Mouse (Mus musculus): ENCODE data around the gene Olfml1. TPM values are rescaled to one million over a fixed set of nuclear protein-coding genes. Genes with fewer than 3 reads are reported as not detected.

Olfml1 gene
- polyA plus RNA-seq, 1 experiment from 2014 or later, result 6.8 TPM

DNA sequence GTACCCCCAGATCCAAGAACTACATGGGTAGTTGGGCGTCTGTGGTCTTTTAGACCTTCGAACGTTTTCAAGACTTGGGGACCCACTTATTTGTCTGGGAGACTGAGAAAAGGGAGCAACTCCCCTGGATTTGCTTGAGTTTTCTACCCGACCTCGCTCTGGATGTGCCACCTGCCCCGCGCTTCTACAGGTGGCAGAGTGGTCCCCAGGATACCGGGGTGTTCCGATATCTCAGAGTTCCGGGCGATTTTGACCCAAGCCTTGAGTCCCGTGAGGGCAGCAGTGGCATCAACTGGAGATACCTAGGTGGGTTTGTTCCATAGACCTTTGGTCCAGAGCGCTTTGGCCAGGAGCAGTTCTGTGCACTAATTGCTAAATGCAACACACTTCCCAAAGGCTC lies 28.2 kb downstream of the Olfml1 start:
- 16% methylated on average over 13 of the region's 13 CpGs for WGBS
- no peaks in the 10 kb centered on the region for H3K9me3 ChIP-seq (replicated peaks)

DNA sequence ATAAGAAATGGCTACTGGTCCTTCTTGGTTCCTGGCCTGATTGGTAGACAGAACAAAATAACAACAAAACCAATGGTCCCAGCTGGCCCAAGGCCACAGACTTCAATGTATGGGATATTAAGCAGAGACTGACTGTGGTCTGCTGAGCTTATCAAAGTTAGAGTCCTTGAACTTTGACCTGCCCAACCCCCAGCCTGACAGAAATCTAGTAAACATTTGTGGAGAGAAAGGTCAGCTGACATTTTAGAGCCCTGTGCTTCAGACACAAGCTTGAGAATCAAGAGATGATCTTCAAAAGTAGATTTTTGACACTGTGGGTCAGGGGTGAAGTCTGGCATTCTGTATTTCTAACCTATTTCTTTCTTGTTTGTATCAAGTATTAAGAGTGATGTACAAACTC lies 29.5 kb downstream of the Olfml1 start:
- H3K27ac ChIP-seq, result no peak overlapping the region
- no peaks in the 10 kb centered on the region for H3K27me3 ChIP-seq
- H3K4me2 ChIP-seq, result no peak overlapping the region
- no peak for ATAC-seq (replicated peaks; ENCODE audit: insufficient number of reproducible peaks, insufficient read depth, low FRiP score, low read depth)
- H3K9me3 ChIP-seq (replicated peaks), result no peaks in the 10 kb centered on the region
- H3K9ac ChIP-seq, result no peak overlapping the region
- H3K36me3 ChIP-seq, result no peaks in the 10 kb centered on the region
- no peak overlapping the region for H3K4me3 ChIP-seq
- H3K4me1 ChIP-seq (replicated peaks), result peaks cover 17% of the 10 kb centered on the region

More for the DNA sequence above, 28.2 kb downstream of the Olfml1 start:
- H3K4me1 ChIP-seq (replicated peaks), result peaks cover 17% of the 10 kb centered on the region
- no peaks in the 10 kb centered on the region for H3K27me3 ChIP-seq
- peak overlapping the region; percentile 58 for H3K9ac ChIP-seq
- H3K36me3 ChIP-seq, result no peaks in the 10 kb centered on the region
- peak overlapping the region; percentile 64 for H3K4me3 ChIP-seq
- peak overlapping the region; percentile 99 for H3K4me2 ChIP-seq
- no peak for ATAC-seq (replicated peaks; ENCODE audit: insufficient number of reproducible peaks, insufficient read depth, low FRiP score, low read depth)
- H3K27ac ChIP-seq, result no peak overlapping the region

DNA sequence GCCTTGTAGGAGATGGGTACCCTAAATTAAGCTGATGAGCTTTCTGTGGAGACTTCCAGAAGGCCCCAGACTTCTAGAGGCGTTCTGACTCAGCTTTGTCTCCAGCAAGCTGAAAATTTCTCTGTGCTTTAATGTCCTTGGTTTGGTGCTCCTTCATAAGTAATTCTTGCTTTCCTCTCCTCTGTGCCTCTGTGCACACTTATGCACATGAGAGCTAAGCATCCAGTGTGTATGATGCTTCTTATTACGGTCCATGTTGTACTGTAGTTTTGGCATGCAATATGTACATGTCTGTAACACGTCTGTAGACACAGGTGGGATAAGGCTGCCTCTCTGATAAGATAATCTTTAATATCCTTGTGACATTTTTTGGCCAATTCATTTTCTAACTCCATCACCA lies 30.7 kb downstream of the Olfml1 start:
- no peaks in the 10 kb centered on the region for H3K36me3 ChIP-seq
- WGBS, result 56% methylated on average over 3 of the region's 3 CpGs
- no peak for ATAC-seq (replicated peaks; ENCODE audit: insufficient number of reproducible peaks, insufficient read depth, low FRiP score, low read depth)

DNA sequence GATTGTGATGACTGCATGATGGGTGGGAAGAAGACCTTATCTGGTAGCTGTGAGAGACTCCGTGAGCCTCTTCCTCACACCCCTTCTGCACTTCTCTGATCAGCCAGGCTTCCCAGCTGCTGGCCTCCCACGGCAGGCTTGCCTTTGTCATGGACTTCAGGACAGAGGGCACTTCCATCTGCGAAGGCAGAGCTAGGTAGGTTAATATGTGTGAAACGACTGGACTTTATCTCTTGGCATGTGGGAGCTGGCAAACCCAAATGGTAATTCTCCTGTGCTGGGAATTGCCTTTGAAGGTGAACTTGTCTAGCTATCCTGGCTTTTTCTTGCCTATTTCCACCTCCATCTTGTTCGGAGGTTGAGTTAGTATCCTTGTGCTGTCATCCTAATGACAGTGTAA lies 33.4 kb downstream of the Olfml1 start:
- WGBS, result 57% methylated on average over 5 of the region's 5 CpGs
- ATAC-seq (replicated peaks; ENCODE audit: insufficient number of reproducible peaks, insufficient read depth, low FRiP score, low read depth), result no peak

More for the DNA sequence above, 30.7 kb downstream of the Olfml1 start:
- Histone ChIP-seq H3K9me3 (replicated peaks) (no peaks in the 10 kb centered on the region), H3K4me2 (no peak overlapping the region), H3K4me3 (no peak overlapping the region), H3K27ac (no peak overlapping the region), H3K9ac (no peak overlapping the region), H3K4me1 (replicated peaks) (peaks cover 17% of the 10 kb centered on the region), H3K27me3 (no peaks in the 10 kb centered on the region)

DNA sequence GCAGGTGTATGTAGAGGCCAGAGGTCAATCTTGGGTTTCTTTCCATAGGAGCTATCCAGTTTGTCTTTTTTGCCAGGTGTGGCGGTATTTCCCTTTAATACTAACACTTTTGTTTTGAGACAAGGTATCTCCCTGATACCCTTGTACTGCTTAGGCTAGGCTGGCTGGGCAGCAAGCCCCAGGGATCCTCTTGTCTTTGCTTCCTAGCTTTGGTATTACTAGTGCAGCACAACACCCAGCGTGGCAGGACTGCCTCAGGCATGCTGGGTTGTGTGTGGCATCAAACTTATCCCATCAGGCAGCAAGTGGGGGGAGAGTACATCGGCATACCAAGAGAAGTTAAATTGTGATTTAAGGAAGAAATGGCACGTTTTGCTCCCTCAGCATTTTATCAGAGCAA lies 35.3 kb downstream of the Olfml1 start:
- ATAC-seq (replicated peaks; ENCODE audit: insufficient number of reproducible peaks, insufficient read depth, low FRiP score, low read depth), result no peak
- WGBS, result 69% methylated on average over 4 of the region's 4 CpGs

More for the DNA sequence above, 33.4 kb downstream of the Olfml1 start:
- H3K9ac ChIP-seq, result no peak overlapping the region
- no peaks in the 10 kb centered on the region for H3K36me3 ChIP-seq
- no peak overlapping the region for H3K27ac ChIP-seq
- no peaks in the 10 kb centered on the region for H3K27me3 ChIP-seq
- H3K4me2 ChIP-seq, result no peak overlapping the region
- no peaks in the 10 kb centered on the region for H3K4me1 ChIP-seq (replicated peaks)
- H3K4me3 ChIP-seq, result no peak overlapping the region
- H3K9me3 ChIP-seq (replicated peaks), result no peaks in the 10 kb centered on the region

DNA sequence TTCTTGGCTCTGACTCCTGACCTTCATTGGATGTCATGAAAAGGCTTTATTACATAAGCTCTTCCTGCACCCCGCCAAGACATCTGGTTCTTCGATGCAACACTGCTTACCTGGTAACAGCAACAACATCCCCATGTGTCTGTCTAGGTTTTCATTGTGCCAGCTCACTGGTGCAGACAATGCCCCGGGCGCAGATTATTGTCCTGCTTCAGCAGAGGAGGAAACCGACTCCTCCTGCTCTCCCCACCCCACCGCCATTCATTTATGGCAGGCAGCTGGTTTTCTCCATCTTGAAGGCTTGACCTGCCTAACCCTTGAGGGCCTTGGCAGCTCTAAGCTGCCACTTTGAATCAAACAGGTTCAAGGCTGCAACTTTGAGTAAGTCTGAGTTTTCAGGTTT lies 35.7 kb downstream of the Olfml1 start:
- H3K27ac ChIP-seq, result no peak overlapping the region
- H3K9ac ChIP-seq, result no peak overlapping the region
- no peak overlapping the region for H3K4me2 ChIP-seq
- H3K27me3 ChIP-seq, result no peaks in the 10 kb centered on the region
- no peaks in the 10 kb centered on the region for H3K9me3 ChIP-seq (replicated peaks)
- no peaks in the 10 kb centered on the region for H3K36me3 ChIP-seq
- no peak overlapping the region for H3K4me3 ChIP-seq
- no peaks in the 10 kb centered on the region for H3K4me1 ChIP-seq (replicated peaks)
- ATAC-seq (replicated peaks; ENCODE audit: insufficient number of reproducible peaks, insufficient read depth, low FRiP score, low read depth), result no peak
- 79% methylated on average over 6 of the region's 6 CpGs for WGBS

More for the DNA sequence above, 35.3 kb downstream of the Olfml1 start:
- no peak overlapping the region for H3K4me3 ChIP-seq
- no peak overlapping the region for H3K9ac ChIP-seq
- H3K27ac ChIP-seq, result no peak overlapping the region
- H3K9me3 ChIP-seq (replicated peaks), result no peaks in the 10 kb centered on the region
- H3K4me1 ChIP-seq (replicated peaks), result no peaks in the 10 kb centered on the region
- no peaks in the 10 kb centered on the region for H3K27me3 ChIP-seq
- H3K36me3 ChIP-seq, result no peaks in the 10 kb centered on the region
- no peak overlapping the region for H3K4me2 ChIP-seq

DNA sequence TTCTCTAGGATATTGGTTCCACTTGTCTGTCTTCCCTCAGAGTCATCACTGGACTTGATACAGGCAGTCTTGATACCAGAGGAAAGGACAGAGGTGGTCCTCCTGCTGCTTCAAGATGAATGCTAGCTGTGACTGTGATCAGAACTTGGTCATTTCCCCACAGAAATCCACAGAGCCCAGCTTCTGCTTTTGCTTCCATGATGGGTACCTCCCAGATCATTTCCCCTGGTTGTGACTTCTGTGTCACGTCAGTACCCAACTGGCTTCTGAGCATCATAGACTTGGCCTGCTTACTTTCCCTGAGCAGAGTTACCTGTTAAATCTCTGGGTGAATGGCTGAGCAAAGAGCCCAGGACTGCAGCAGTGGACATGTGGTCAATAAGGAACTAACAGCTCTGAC lies 40.5 kb downstream of the Olfml1 start:
- H3K27me3 ChIP-seq, result no peaks in the 10 kb centered on the region
- ATAC-seq (replicated peaks; ENCODE audit: insufficient number of reproducible peaks, insufficient read depth, low FRiP score, low read depth), result no peak
- WGBS, result 83% methylated on average over 1 of the region's 1 CpGs
- no peaks in the 10 kb centered on the region for H3K36me3 ChIP-seq
- no peak overlapping the region for H3K27ac ChIP-seq
- no peaks in the 10 kb centered on the region for H3K9me3 ChIP-seq (replicated peaks)
- H3K9ac ChIP-seq, result no peak overlapping the region
- H3K4me1 ChIP-seq (replicated peaks), result no peaks in the 10 kb centered on the region
- no peak overlapping the region for H3K4me3 ChIP-seq
- no peak overlapping the region for H3K4me2 ChIP-seq

DNA sequence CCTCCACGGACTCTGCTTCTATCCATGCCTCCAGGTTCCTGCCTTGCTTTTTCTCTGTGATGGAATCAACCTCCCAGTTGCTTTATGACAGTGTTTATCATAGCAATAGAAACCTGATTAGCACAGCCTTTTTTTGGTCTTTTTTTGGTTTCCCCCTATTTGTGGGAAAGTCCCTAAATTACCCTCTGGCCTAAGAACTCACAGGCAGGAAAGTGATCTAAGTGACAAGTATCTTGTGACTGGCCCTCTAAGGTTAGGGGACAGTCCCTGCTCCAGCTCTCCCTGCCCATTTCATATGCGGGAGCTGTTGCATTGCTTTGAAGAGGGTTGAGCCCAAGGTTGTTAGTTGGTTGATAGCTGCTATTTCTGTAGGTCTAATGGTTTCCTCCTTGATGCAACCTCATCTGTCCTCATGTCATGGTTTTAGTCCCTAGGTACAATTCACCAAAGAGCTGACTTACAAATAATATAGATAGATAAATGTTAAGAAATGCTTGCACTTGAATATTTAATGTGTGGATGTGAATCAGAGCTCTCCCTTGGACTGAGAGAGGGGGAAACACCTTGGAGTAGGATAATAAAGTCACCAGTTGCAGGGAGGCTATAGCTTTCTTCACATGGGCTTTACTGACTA lies 42.5 kb downstream of the Olfml1 start:
- Histone ChIP-seq H3K4me1 (replicated peaks) (no peaks in the 10 kb centered on the region), H3K27ac (no peak overlapping the region), H3K27me3 (no peaks in the 10 kb centered on the region), H3K9ac (no peak overlapping the region), H3K9me3 (replicated peaks) (no peaks in the 10 kb centered on the region), H3K4me2 (no peak overlapping the region), H3K4me3 (no peak overlapping the region), H3K36me3 (no peaks in the 10 kb centered on the region)
- WGBS, result 82% methylated on average over 2 of the region's 2 CpGs
- no peak for ATAC-seq (replicated peaks; ENCODE audit: insufficient number of reproducible peaks, insufficient read depth, low FRiP score, low read depth)

DNA sequence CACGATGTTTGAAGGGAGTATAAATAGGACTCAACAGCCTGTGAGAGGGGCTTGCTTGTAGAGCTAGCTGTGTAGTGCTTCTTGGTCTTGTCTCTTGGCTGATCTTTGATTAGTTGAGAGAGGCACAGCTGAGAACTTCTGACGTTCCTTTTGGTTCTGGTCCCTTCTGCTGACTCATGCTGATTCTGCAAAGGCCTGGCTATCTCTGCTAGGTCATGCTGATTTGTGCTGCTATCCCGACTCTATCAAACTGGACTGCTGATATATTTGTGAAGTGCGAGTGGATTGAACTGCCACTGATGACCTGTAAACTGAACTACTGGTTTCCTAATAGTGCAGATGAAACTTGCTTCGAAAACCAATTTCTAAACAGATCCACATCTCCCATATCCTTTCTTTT lies 43.6 kb downstream of the Olfml1 start:
- Histone ChIP-seq H3K27ac (no peak overlapping the region), H3K9ac (no peak overlapping the region), H3K27me3 (no peaks in the 10 kb centered on the region), H3K4me3 (no peak overlapping the region), H3K4me1 (replicated peaks) (no peaks in the 10 kb centered on the region), H3K9me3 (replicated peaks) (no peaks in the 10 kb centered on the region), H3K4me2 (no peak overlapping the region), H3K36me3 (no peaks in the 10 kb centered on the region)
- ATAC-seq (replicated peaks; ENCODE audit: insufficient number of reproducible peaks, insufficient read depth, low FRiP score, low read depth), result no peak
- 62% methylated on average over 5 of the region's 5 CpGs for WGBS

DNA sequence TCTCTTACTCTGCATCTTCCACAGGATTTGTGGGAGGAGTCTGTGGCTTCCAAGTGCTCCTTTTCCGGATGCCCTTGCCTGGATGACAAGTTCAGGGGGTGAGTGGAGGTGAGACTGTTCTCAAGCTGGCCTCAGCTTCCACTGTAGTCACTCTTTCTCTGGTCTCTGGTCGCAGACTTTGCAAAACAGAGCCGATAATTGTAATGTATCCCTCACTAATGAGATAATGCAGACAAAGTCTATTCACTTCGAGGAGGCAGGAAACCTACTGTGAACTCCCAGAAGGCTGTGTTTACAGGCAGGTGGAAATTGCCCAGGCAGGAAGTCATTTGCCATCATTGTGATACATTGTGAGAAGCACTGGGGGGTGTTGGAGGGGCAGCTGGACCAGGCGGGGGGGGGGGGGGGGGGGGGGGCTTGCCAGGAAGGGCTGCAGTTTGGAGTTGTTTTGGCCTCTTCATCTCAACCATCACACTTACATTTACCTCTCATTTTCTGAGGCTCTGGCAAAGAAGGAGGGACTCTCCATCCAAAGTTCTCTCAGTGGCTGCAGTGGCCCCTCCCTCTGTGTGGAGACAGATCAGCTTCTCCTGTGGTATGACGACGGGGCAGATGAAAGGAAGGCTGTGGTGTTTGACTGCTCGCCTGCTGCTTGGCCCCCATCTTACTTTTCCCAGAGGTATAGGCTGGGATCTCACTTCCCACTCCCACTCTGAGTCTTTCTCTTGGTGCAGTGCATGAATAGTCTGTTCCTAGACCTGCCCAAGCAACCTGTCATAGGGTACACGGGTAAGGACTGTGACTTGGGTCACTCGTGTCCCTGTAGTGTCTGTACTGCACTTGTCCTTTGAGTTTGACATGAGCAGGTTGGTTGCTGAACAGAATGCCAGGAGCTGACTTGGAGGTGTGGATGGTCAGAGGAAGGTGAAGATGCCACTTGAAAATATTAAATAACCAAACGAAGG lies 51.1 kb downstream of the Olfml1 start:
- no peaks in the 10 kb centered on the region for H3K36me3 ChIP-seq
- no peak overlapping the region for H3K4me2 ChIP-seq
- H3K9ac ChIP-seq, result no peak overlapping the region
- H3K4me1 ChIP-seq (replicated peaks), result no peaks in the 10 kb centered on the region; the same call in 1 of the 2 replicates
- no peak overlapping the region for H3K4me3 ChIP-seq
- 30% methylated on average over 11 of the region's 11 CpGs for WGBS
- H3K9me3 ChIP-seq (replicated peaks), result no peaks in the 10 kb centered on the region
- ATAC-seq (replicated peaks; ENCODE audit: insufficient number of reproducible peaks, insufficient read depth, low FRiP score, low read depth), result 0 out of 2 replicates have a peak, but pooled peaks have one; percentile 7
- no peak overlapping the region for H3K27ac ChIP-seq
- no peaks in the 10 kb centered on the region for H3K27me3 ChIP-seq

DNA sequence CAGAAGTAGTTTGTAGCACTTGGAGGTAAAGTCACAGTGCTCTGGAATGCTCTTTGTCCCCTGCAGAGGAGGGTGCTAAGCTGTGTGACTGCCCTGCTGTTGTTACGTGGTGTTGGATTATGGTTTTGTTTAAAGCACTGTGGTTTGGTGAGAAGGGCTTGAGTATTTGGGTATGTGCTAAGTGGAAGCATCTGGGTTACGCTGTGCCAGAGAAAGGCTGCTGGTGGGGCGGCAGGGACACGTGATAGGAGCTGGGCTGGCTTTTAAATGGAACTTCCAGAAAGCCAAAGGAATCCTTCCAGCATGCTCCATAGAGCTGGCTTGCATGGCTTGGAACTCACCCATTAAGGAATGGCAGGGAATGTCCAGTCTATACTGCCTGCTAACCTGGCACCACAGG lies 52.0 kb downstream of the Olfml1 start:
- 57% methylated on average over 4 of the region's 4 CpGs for WGBS
- H3K36me3 ChIP-seq, result no peaks in the 10 kb centered on the region
- H3K9ac ChIP-seq, result no peak overlapping the region
- no peaks in the 10 kb centered on the region for H3K27me3 ChIP-seq
- no peak overlapping the region for H3K4me2 ChIP-seq
- H3K4me3 ChIP-seq, result no peak overlapping the region
- no peaks in the 10 kb centered on the region for H3K9me3 ChIP-seq (replicated peaks)
- no peaks in the 10 kb centered on the region; the same call in 1 of the 2 replicates for H3K4me1 ChIP-seq (replicated peaks)
- no peak overlapping the region for H3K27ac ChIP-seq
- ATAC-seq (replicated peaks; ENCODE audit: insufficient number of reproducible peaks, insufficient read depth, low FRiP score, low read depth), result no peak
